Mouse (Mus musculus) kidney, postnatal 0 days (tissue): ENCODE data around the gene Enpp7. TPM values are rescaled to one million over a fixed set of nuclear protein-coding genes. Genes with fewer than 3 reads are reported as not detected.
A peak's percentile ranks its signal among the peaks of the same experiment; 100 is the strongest.

ENCODE experiments used
- ATAC-seq: fragments of 200-750 bp; cut with Nextera tagmentation; replicated peaks from 2 replicates; pipeline ENCODE4 v1.8.0; 2017; ENCODE audit warnings: low read depth, moderate number of reproducible peaks, moderate TSS enrichment, moderate library complexity; ENCODE audit not compliant: low FRiP score
- DNase-seq: peaks from one replicate; pipeline ENCODE4 v3.0.0-alpha.2; 2016; ENCODE audit warnings: low spot score
- H3K27ac ChIP-seq: fragments of 300-500 bp; sonication (generic); 2 replicates; pipeline ENCODE4 v1.5.1; 2014; ENCODE audit warnings: mild to moderate bottlenecking
- H3K27me3 ChIP-seq: fragments of 300-500 bp; sonication (generic); 2 replicates; pipeline ENCODE4 v1.6.1; 2014; ENCODE audit warnings: low read length, mixed read lengths; ENCODE audit not compliant: insufficient read depth
- H3K36me3 ChIP-seq: fragments of 300-500 bp; sonication (generic); 2 replicates; pipeline ENCODE4 v1.6.1; 2014; ENCODE audit warnings: low read length, mixed read lengths; ENCODE audit not compliant: insufficient read depth
- H3K4me1 ChIP-seq: fragments of 300-500 bp; sonication (generic); replicated peaks from 2 replicates; pipeline ENCODE4 v1.6.1; 2014; ENCODE audit warnings: antibody characterized with exemption, low read length, mixed read lengths; ENCODE audit not compliant: insufficient read depth
- H3K4me2 ChIP-seq: fragments of 300-500 bp; sonication (generic); 2 replicates; pipeline ENCODE4 v1.6.1; 2014; ENCODE audit warnings: mild to moderate bottlenecking, low read length, moderate library complexity, mixed read lengths
- H3K4me3 ChIP-seq: fragments of 300-500 bp; sonication (generic); replicated peaks from 2 replicates; pipeline ENCODE4 v1.5.1; 2014; ENCODE audit warnings: low read depth, low read length
- H3K9ac ChIP-seq: fragments of 300-500 bp; sonication (generic); 2 replicates; pipeline ENCODE4 v1.6.1; 2014; ENCODE audit warnings: low read depth, low read length
- H3K9me3 ChIP-seq: fragments of 300-500 bp; sonication (generic); replicated peaks from 2 replicates; pipeline ENCODE4 v1.6.1; 2016; ENCODE audit warnings: low read length, inconsistent platforms, mixed read lengths
- CTCF ChIP-seq: IDR thresholded peaks from 2 replicates; pipeline ENCODE4 v1.5.1; 2016; ENCODE audit warnings: antibody characterized with exemption, low read depth, mild to moderate bottlenecking, moderate library complexity
- WGBS: fragments of 180-500 bp; shearing (Covaris S2); extraction: QIAGEN DNeasy Blood & Tissue Kit; methylation state at CpG from one replicate; pipeline ENCODE4 v1.1.7; 2014; 5-methylcytosine and 5-hydroxymethylcytosine counted together
- polyA plus RNA-seq: library from polyadenylated mRNA; unstranded; fragments of >200 nt; fragmentation: Nextera tagmentation; extraction: Ambion mirVana; gene quantifications from 2 replicates; pipeline ENCODE4 v1.2.1, GENCODE M21; 2015

The Enpp7 gene
- polyA plus RNA-seq, 1 experiment from 2014 or later = not detected

DNA sequence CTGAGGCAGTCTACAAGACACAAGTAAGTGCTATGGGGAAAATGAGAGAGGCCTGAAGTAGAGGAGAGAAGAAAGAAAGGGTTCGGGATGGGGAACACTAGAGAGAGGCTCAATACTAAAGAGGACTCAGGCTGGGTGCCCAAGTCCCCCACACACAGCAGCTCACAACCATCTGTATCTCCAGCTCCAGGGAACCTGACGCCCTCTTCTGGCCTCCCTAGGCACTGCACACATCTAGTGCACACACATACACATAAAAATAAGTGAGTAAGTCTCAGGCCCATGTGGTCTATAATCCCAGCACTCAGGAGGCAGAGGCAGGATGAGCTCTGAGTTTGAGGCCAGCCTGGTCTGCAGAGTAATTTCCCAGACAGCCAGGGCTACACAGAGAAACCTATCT lies 12.9 kb downstream of the Enpp7 start:
- H3K4me3 ChIP-seq = no peak overlapping the region
- ATAC-seq = no peak

DNA sequence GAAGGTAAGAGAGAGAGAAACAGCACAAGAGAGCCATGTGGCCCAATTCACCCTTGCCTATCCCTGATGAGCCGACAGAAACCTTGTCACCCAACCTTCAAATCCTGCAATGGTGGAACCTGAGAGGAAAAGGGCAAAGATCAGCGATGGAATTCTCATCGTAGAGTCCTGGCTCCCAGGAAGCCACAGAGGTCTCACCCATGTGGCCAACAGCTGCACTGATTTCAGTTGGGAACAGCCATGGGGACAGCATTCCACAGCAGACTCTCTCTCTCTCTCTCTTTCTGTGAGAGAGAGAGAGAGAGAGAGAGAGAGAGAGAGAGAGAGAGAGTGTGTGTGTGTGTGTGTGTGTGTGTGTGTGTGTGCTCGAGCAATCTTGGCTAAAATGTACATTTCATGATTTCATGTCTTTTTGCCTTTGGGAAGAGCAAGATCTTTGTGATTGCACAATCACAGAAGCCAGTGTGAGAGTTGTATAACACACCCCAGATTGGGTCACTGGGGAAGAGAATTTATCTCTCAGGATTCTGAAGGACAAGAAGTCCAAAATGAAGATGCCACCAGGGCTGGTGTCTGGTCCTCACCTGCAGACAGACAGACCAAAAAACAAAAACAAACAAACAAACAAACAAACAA lies 13.6 kb downstream of the Enpp7 start:
- Histone ChIP-seq H3K4me1 (0 out of 2 replicates have a peak, but pooled peaks cover 4% of the 10 kb centered on the region), H3K36me3 (no peaks in the 10 kb centered on the region), H3K27ac (no peak overlapping the region), H3K27me3 (peaks cover 14% of the 10 kb centered on the region), H3K9ac (no peak overlapping the region), H3K9me3 (no peaks in the 10 kb centered on the region), H3K4me3 (no peak overlapping the region), H3K4me2 (no peak overlapping the region)
- TF ChIP-seq CTCF = no peak
- WGBS = 65% methylated on average over 4 of the region's 4 CpGs
- ATAC-seq = no peak
- DNase-seq = no peak

More for the DNA sequence above, 12.9 kb downstream of the Enpp7 start:
- 0 out of 2 replicates have a peak, but pooled peaks cover 4% of the 10 kb centered on the region for H3K4me1 ChIP-seq
- no peak overlapping the region for H3K9ac ChIP-seq
- WGBS = 73% methylated on average over 2 of the region's 2 CpGs
- H3K4me2 ChIP-seq = no peak overlapping the region
- H3K36me3 ChIP-seq = no peaks in the 10 kb centered on the region
- TF ChIP-seq CTCF = no peak
- H3K27me3 ChIP-seq = peaks cover 14% of the 10 kb centered on the region
- H3K9me3 ChIP-seq = no peaks in the 10 kb centered on the region
- H3K27ac ChIP-seq = no peak overlapping the region
- DNase-seq = no peak

DNA sequence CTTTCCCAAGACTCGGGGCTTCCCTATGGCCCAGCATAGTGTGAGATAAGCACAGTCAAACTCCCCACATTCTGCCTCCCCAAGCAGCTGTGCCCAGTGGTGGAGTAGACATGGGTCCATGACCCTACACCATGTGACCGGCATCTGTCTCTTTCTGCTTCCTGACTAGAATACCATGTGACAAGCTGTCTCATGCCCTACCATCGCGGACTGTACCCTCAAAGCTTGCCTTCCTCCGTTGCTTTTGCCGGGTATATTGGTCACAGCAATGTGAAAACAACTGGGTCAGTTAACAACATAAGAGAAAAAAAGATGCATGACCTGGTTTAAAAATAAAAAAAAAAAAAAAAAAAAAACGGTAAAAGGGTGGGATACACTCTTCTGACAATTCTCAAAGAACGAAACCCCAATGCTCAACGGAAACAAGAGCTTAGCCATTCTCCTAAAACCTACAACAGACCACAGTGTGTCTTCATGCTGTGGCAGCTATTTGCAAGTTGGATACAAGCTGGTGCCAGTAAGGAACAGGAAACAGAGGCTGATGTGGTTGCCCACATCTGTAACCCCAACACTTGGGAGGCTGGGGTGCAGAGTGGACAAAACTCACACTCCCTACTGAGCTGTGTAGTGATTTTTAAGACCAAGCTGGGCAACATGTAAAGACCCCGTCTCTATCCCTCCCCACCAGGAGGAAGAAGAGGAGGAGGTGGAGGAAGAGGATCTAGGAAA lies 17.7 kb downstream of the Enpp7 start:
- H3K4me3 ChIP-seq = no peak overlapping the region
- WGBS = 86% methylated on average over 10 of the region's 10 CpGs

GRCm38 (mm10) chr11:119006462-119006861 lies 18.5 kb downstream of the Enpp7 start:
- Histone ChIP-seq H3K9ac (no peak overlapping the region), H3K27me3 (no peaks in the 10 kb centered on the region), H3K36me3 (no peaks in the 10 kb centered on the region), H3K27ac (no peak overlapping the region), H3K4me3 (no peak overlapping the region), H3K4me2 (no peak overlapping the region), H3K4me1 (no peaks in the 10 kb centered on the region), H3K9me3 (no peaks in the 10 kb centered on the region)
- no peak for DNase-seq
- WGBS = 73% methylated on average over 3 of the region's 3 CpGs
- TF ChIP-seq CTCF = 0 out of 2 replicates have a peak, but pooled peaks have one; percentile 10
- ATAC-seq = no peak

More for the DNA sequence above, 17.7 kb downstream of the Enpp7 start:
- H3K27ac ChIP-seq = no peak overlapping the region
- H3K27me3 ChIP-seq = no peaks in the 10 kb centered on the region
- no peak for ATAC-seq
- no peak overlapping the region for H3K9ac ChIP-seq
- no peaks in the 10 kb centered on the region for H3K36me3 ChIP-seq
- TF ChIP-seq CTCF = no peak
- H3K9me3 ChIP-seq = no peaks in the 10 kb centered on the region
- DNase-seq = no peak
- no peak overlapping the region for H3K4me2 ChIP-seq
- H3K4me1 ChIP-seq = no peaks in the 10 kb centered on the region

- Histone ChIP-seq H3K4me3 (no peak overlapping the region), H3K36me3 (no peaks in the 10 kb centered on the region), H3K9me3 (no peaks in the 10 kb centered on the region), H3K4me2 (peak overlapping the region; percentile 36; the same call in 1 of the 2 replicates), H3K27ac (no peak overlapping the region), H3K27me3 (no peaks in the 10 kb centered on the region), H3K4me1 (no peaks in the 10 kb centered on the region), H3K9ac (no peak overlapping the region)
- DNase-seq (no peak), ATAC-seq (peak; percentile 49; the same call in 1 of the 2 replicates)
- 26% methylated on average over 21 of the region's 21 CpGs for WGBS
- no peak for TF ChIP-seq CTCF
These were observed 19.8 kb downstream of the Enpp7 start for GRCm38 (mm10) chr11:119007461-119008456.

GRCm38 (mm10) chr11:119014455-119014854 lies 26.5 kb downstream of the Enpp7 start:
- no peak overlapping the region for H3K4me3 ChIP-seq
- H3K9me3 ChIP-seq = no peaks in the 10 kb centered on the region
- no peak for ATAC-seq
- H3K4me1 ChIP-seq = no peaks in the 10 kb centered on the region
- TF ChIP-seq CTCF = no peak
- no peaks in the 10 kb centered on the region for H3K36me3 ChIP-seq
- WGBS = 75% methylated on average over 7 of the region's 7 CpGs
- no peaks in the 10 kb centered on the region for H3K27me3 ChIP-seq
- no peak overlapping the region for H3K27ac ChIP-seq
- no peak overlapping the region for H3K4me2 ChIP-seq
- no peak for DNase-seq
- no peak overlapping the region for H3K9ac ChIP-seq
